Mouse (Mus musculus): ENCODE data around the gene Col24a1.

- TF ChIP-seq POLR2A (IDR thresholded peaks at IDR 0.05; ENCODE audit: low read depth, low read length) (no peak), CTCF (IDR thresholded peaks at IDR 0.05; ENCODE audit: borderline replicate concordance, insufficient read depth, low read length) (no peak)
Measured at GRCm38 (mm10) chr3:145365227-145365626, 73.0 kb downstream of the Col24a1 start.
